Mouse (Mus musculus): ENCODE results near the gene Emcn.

DNA sequence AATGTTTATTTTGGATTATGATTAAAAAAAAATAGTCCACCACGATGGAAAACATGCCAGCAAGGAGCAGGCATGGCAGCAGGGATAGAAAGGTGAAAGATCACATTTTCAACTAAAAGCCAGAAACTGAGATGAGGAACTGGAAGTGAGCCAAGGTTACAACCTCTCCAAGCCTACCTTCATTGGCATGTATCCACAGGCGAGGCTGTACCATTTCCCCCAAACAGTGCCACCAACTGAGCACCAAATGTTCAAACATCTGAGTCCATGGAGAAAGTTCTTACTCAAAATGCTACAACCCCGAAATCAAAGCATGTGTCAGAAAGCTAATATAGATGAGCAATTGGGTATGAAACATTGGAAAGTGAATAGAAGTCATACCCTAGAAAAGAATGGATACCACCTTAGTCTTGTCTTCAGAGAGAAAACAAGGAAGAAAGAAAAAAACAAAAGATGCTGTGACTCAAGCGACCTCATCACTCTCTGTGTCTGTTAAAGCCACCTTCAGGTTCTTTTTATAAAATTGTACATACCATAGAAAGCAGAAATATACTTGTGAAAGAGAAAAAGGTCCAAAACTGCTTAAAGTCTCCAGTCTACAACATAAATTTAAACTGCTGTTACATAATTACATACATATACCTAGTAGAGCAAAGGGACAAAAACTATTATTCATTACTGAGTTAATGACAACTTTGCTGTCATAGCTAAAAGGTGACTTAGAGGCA, 124.2 kb downstream of the Emcn start:
- TF ChIP-seq CHD2 (IDR thresholded peaks at IDR 0.05; ENCODE audit: low read depth, low read length): no peak
- TF ChIP-seq ZNF384 (IDR thresholded peaks at IDR 0.05; ENCODE audit: low read depth, low read length): no peak
